Mouse (Mus musculus) left cerebral cortex, adult 8-10 months (tissue): Measurements from ENCODE around the gene Ndufaf2. TPM values are rescaled to one million over a fixed set of nuclear protein-coding genes. Genes with fewer than 3 reads are reported as not detected.

ENCODE experiments used
- DNase-seq, 2 experiments: peaks; one replicate each; pipeline ENCODE4 v3.0.0; 2022; ENCODE audit warnings: low spot score in 2 of 2
- total RNA-seq, 4 experiments: library from RNA; stranded (reverse); gene quantifications; 2 replicates each; pipeline ENCODE4 v1.2.4; 2022

Ndufaf2 gene
- total RNA-seq, 4 experiments from 2014 or later: 18.7 to 25.3 (median 22.8) TPM

DNA sequence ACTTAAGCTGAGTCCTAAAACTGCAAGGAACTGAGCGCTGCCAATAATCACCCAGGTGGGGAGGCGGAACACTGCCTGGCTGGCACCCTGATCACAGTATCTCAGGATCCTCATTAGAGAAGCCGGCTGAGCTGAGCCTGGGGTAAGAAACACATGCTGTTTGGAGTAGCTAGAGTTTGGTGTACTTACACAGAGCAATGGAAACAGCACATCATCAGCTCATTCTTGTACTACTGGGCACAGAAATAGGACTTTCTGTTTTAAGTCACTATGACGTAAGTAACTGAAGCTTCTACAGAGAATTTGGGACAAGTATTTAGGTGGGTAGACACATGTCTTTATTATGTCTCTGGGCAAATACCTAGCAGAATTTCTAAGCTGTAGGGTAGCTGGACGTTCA is 72.4 kb downstream of the Ndufaf2 start:
- DNase-seq: no peak

DNA sequence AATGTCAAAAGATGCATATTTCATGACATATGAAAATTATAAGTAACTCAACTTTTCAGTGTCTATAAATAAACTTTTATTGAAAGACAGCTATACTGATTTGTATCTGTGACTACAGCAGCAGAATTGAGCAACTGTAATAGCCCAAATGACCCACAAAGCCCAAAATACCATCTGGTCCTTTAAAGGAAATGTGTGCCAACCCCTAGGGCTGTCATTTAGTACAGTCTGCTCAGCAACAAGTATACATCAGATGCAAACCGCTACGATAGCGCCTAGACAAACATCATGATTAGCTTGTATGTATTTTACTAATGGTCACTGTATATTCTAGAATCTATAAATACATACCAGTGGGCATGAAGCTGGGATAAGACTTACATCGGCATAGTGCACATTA is 74.3 kb downstream of the Ndufaf2 start:
- DNase-seq: no peak

DNA sequence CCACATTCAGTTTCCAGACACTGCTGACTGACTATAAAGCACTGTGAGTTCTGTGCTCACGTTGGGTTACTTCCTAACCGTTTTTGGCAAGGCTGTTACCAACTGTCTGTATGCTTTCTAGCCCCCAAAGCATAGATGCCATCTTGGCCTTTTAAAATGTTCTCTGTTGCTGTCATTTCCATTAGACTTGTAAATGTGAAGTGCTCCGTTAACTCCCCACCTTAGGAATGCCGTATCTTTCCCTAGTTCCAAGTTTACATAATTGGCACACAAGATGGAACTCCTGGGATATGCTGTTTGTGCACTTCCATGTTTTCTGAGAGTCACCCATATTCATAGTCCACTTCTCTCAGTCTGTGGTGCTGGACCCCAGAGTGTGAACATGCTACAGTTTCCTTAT is 80.5 kb downstream of the Ndufaf2 start:
- DNase-seq: no peak

DNA sequence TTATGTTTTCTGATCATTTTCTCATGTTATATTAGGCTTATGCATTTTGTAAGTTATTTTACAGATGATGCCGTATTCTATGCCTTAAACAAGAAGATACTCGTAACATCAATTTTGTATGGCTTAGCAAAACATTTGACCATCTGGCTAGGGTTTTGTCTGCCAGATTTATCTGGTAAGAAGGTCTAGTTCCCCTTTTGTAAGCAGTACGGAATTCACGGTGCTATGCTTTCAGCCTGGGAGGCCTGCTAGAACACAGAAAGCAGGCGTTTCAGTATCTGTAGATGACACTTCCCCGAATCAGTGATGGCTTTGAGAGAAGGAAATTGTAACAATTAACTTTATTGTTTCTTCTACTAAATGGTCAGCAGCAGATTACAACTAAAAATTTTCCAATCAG is 80.9 kb downstream of the Ndufaf2 start:
- DNase-seq: no peak

DNA sequence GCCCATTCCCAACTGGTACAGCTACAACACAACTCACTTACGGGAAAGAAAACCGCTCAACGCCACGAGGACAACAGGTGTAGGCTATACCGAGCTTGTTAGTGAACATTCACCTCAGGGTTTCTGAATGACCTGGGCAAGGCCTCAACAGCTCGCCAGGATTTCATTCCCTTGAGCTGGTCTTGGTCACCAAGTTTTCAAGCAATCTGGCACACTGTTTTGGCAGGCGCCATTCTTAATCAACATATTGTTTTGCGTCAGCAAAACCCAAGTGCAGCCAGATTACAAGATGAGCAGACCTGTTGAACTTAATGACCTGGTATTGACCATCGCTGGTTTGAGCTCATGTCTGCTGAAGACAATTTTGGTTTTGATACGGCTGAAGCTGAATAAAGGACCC is 88.3 kb downstream of the Ndufaf2 start:
- no peak for DNase-seq

DNA sequence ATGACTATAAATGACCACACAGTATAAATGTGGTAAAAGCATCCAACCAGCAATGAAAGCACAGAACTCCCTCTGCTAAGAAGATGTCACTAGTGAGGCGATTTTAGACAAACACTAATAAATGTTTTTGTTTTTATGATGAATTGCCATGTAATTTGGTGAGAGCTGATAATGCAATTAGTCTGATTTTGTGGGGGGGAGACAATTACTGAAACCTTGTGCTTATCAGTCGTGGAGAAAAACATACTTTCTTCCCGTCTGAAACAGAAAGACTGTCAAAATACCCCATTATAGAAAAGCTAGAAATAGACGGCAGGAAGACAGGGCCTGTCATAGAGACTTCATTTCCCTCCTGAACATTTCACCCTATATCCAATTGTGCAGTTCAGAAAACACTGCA is 89.3 kb downstream of the Ndufaf2 start:
- no peak for DNase-seq

DNA sequence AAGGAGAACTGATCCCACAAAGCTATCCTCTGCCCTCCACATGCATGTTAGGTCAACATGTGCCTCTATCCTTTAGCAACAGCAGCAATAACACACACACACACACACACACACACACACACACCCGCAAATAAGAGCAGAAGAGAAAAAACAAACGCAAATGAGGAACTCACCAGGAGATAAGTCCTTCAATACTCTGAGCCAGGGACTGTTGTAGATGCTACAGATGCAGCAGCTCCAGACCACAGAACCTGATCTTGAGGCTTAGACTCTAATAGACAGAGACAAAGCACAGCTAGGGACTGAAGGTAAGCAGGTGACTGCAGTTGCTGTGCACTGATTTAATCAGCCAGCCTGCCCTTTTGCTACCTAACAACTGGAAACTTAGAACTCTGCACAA is 92.4 kb downstream of the Ndufaf2 start:
- no peak for DNase-seq

DNA sequence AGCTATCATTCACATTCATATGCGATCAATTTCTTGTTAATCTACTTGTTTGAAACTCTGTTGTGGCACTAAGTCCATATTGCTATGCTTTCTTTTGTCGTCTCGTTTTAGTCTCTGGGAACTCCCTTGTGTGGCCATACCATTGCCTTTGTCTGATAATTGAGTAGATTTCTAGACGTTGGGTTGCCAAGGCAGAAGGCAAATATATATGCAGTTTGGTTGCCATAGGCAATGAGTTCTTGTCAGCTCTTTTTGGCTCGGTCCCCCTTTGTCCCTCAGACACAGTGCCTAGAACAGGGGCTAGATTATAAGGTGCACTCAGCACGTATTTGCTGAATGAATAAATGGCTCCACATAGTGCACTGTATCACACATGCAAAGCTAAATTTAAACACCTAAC is 94.1 kb downstream of the Ndufaf2 start:
- no peak for DNase-seq

DNA sequence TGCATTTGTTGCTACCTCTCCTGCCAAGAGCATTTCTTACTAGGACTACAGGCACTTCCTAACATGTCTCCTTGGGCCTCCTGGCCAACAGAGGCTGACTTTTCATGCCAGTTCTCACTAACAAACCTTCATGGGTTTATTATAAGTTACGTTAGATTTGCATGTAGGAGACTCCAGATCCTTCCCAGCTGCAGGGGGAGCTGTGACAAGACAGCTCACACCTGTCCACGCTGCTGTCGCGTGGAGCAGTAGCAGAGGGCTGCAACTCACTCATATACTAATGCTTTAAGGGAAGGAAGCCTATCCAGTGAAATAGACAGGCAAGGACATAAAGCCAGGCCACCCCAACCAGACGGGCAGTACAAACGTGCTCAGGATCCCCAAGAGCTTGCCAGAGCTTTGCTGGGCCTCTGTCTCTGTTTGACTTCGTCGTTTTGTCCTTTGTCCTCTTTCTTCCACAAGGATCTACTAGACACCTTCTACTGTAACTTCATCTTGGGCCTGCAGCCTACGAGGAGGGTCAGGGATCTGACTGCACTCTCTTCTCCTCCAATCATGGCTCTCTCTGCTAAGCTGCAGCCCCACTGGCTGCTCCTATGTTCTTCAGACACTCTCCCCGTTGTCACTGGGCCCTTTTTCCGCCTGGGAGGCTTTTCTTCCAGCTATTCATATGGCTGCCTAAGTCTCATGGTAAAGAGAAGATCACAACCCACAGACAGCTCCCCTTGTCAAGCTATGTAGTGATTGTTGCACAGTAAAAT is 94.9 kb downstream of the Ndufaf2 start:
- no peak for DNase-seq

DNA sequence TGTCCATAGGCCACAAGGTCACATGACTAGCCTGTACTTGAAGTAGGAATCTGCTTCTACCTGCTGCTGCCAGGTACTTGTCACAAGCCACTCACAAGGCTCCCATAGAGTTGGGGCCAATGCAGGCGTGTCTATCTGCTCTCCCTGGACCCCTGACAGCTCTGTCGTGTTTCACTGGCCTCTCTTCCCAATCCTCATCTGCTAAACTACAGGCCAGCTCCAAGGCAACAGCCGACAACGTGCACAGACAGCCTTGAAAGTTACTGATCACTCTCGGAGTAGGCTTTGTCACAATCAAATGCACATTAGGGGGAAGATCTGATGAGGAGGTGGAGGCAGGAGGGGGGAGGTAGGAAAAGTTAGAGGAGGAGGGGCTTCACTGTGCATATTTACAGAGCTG is 95.5 kb downstream of the Ndufaf2 start:
- DNase-seq: no peak

DNA sequence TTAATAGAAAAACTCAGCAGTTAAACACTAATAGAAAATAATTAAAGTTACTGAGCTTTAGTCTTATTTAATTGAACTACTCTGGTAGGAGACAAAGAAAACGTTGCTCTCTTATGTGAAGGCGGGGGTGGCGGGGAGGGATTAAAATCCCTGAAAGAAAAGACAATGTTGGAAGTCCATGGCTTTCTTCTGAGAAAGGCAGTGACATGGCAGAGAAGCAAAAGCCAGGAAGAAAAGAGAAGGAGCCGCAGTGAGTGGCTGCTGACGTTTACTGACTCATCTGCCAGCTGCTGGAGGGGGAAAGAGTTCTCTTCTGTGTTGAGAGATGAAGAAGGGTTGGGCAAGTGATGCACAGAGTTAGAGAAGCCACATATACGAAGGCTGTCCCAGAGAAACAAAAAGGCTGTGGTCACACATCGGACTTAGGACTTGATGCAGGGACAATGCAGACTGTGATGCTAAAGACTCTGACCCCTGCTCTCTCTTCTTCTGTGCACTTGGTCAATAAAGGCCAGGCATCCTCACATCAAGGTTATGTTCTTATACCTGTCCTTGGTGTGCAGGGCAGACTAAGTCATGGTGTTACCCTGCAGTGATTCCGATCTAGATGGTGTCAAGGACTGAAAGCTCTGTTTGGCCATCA is 97.4 kb downstream of the Ndufaf2 start:
- DNase-seq: no peak

DNA sequence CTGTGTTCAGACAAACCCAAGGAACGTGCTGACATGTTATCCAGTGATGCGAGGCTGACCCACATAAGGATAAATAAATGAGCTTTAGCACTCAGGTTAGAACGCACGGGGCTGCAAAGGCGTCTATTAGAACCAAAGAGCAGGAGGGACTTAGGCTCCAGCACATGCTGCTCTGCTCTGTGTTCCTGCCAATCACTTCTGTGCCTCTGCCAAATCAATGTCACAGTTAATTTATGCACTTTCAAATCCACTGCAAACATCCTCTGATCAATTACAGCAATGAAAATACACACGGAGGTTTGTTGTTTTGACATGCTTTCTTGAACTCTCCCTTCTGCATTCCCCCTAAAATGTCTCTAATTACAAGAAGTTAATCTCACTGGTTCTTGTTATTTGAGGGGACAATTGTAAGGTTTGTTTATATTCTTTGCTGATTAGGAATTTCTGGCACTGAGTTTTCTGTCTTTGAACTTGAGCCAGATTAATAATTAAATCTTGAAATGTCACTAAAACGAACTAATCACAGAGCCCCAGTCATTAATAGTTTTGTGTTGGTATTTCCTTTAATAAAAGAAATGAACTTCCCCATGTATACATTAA is 98.0 kb downstream of the Ndufaf2 start:
- no peak for DNase-seq

DNA sequence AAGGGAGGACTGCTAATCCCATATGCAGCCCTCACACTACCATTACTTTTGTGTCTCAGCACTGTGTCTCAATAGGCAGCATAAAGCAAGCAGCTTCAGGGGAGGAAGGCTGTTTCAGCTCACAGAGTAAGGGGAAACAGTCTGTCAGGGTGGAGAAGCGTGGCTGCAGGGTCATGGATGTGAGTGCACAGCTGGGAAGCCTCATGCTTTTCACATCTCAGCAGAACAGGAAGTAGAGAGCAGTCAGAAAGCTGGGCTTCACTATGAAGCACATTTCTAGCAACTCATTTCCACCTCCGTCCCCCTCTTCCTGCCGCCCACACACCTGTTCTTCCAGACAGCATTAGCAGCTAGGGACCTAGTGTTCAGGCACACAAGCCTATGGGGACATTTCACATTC is 101.5 kb downstream of the Ndufaf2 start:
- DNase-seq: no peak

DNA sequence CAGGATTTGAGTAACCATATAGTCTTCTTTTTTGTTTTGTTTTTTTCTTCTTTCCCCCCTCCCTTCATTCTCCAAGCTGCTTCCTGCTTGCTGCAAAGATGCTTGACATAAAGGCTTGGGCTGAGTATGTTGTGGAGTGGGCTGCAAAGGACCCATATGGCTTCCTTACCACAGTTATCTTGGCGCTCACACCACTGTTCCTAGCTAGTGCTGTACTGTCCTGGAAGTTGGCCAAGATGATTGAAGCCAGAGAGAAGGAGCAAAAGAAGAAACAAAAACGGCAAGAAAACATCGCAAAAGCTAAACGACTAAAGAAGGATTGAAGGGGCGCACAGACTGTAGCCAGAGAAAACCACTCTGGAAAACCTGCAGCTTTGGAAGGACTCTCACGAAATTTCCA is 111.1 kb downstream of the Ndufaf2 start:
- DNase-seq: peak in 1 of 2 experiments; percentile 16

DNA sequence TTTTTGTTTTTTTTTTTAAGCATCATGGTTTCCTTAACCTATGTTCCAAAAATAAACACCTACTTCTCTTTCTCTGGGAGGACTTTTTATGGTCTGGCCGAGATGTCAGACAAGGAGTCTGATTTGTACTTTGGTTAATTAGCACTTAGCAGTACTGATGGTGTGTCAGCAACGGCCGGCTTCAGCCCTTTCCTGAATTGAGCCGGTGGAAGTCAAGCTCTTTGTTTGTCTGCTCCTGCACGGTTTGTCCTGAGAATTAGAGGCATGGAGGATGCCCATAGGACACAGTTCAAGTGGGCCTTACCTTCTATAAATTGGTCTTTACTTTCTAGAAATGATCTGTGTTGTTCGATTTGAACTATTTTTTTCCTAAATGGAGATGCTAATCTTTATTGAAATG is 111.5 kb downstream of the Ndufaf2 start:
- DNase-seq: no peak

DNA sequence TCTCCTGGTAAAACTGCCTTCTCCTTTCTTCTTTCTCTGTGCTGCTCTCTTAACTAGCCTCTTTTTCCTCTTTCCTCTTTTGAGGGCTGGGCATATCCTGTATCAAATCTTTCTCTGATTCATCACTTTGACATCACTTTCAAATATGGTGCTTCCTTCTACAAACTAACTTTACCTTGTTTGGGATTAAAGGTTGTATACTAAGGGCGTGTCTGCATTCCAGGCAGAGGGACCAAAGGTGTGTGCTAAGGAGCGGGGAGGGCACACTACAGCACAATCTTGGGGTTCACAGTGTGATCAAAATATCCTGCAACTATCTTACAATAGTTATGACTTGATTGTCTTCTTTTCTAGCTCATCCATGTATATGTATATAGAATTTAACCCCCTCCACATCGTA is 112.4 kb downstream of the Ndufaf2 start:
- no peak for DNase-seq

DNA sequence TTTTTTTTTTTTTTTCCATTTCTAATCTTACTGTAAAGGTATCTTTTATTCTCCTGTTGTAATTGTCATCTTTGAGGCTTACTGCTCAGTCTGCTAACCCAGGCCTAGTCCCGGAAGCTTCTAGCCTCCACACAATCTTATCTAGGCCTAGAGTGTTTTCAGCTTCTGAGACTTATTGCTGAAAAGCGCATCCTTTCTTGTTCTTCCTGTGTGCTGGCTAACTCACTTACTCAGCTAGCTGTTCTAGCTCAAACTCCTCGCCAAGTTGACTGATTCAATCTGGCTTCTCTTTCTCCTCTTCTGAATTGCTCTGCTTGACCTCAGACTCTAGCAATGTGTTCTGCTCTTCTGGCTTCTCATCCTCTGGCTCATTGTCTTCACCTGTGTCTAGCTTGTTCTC is 112.8 kb downstream of the Ndufaf2 start:
- DNase-seq: no peak

DNA sequence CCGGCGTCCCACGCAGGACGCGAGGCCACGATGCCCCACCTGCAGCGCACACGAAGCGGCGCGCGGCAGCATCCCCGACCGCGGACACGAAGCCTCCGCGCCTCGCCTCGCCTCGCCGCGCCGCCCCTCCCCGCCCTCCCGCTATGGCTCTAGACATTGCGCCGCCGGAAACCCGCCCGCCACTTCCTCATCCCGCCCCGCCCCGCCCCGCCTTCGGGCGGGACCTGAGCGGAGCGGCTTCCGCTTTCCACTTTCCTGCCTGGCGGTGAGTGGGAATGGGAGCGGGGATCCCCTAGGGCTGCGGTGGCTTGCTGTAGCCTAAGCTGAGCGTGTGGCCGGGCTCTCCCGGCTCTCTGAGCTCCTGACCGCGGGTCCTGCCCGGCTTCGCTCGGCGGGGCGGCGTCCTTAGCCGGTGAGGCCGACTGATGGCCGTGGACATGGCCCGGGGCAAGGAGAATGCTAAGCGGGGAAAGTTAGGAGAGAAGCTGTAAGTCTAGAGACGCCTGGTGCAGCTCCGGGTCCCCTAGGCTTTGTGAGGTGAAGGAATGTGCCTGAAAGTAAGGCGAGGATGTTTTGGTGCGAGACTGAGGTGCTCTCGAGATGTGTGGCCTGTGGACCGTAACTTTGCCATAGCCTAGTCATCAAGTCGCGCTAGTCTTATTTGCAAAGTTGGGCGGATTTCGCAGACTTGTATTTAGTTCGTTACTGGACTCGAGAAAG is 114.0 kb downstream of the Ndufaf2 start, which contains the start of gene Smim15:
Gene Smim15, plus strand, starts transcription at position 225 of the 720 bp plus-strand sequence.
- DNase-seq: peak; percentile 67 to 80

DNA sequence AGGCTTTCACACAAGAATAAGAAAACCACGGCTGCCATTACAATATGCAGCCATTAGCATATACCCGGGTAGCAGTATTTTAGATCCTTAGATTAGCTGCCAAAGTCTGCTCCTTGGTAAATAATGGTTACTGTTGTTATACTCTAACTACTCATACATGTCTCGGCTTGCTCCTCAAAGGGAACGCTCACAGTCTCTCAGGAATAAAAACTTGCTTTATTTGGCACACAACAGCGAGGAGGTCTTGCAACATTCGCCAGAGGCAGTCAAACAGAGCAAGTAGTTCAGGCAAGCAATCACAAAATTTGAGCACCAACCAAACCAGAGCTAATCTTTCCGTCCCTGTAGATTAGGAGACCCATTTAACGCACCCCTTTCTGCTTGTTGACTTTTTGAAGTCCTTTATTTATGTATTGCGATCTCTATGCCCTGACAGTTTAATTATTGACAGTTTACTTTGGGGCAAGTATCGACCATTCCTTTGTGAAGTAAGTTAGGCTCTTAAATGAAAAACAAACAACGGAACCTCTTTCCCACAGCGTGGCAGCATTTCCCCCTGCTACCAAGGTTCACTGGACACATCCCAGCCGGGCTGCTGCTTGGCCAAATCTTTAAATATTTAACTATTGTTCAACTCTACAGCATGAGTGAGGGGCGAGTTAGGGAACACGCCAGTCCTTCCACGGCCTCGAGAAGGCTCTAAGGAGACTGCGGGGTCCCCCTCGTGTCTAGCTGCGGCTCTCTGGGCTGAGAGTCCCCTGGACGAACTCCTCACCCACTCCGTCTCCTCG is 114.8 kb downstream of the Ndufaf2 start:
- DNase-seq: peak in 1 of 2 experiments; percentile 45

DNA sequence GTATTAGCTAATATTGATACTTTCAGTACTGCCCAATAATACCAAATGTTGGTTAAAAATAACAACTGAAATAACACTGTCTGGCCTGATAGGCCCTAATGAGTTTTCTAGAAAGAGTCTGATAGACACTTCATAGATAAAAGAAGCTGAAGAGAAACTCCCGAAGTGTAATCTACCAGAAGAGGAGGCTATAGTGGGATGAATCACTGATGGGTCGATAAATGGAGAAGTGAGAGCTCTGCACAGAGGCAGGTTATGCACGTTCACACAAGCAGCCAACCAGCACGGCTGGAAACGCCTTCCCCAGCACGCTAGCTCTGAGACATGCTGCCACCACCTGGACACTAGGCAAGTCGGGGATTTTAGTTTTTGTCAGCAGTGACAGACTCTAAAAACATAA is 117.1 kb downstream of the Ndufaf2 start:
- peak; percentile 36 to 66 for DNase-seq

DNA sequence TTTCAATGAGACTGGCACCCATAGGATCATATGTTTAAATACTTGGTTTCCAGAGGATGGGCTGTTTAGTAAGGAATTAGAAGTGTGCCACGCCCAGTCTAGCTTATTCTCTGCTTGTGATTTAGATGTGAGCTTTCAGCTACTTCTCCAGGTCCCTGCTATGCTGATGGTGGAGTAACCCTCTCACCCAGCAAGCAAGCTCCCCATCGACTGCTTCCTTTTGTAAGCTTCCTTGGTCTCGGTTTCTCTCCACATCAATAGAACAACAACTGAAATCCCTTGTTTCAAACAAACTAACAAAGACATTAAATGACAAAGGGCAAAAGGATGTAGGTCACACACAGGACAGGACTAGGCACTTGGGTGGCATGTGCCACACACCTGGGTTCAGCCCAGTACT is 118.0 kb downstream of the Ndufaf2 start:
- DNase-seq: no peak
